In genomic region chr7:80346830-80347229, GRCm38 (mm10) we compare ENCODE assay signal across 23 mouse cellular contexts. TPM values are rescaled to one million over a fixed set of nuclear protein-coding genes. Genes with fewer than 3 reads are reported as not detected.
DNase-seq lines count a peak whose midpoint lies in the region; ATAC-seq and TF ChIP-seq lines count a peak whose summit lies in the region.
"Had no signal": no experiment of that assay in that cellular context is flagged by ENCODE, and none has a peak within 500 bp of the region (broad histone marks: within the 10 kb centered on the region; RNA-seq: fewer than 3 reads in every experiment).

No protein-coding gene starts in this region.

- H3K36me3 ChIP-seq in liver, adult 2 months (ENCODE audit: control insufficient read depth, insufficient read depth, low read length), result peaks cover 3% of the 10 kb centered on the region; the same call in 1 of the 2 replicates
- H3K36me3 ChIP-seq in liver, embryonic 12.5 days, result peaks cover 20% of the 10 kb centered on the region
- H3K36me3 ChIP-seq in ES-Bruce4 (ENCODE audit: control insufficient read depth, insufficient read depth, low read length, poor library complexity, severe bottlenecking), result no peaks in the 10 kb centered on the region
- peaks cover 29% of the 10 kb centered on the region for H3K36me3 ChIP-seq in limb, embryonic 10.5 days

- H3K4me2 ChIP-seq in liver, embryonic 12.5 days, result no peak overlapping the region
- H3K4me2 ChIP-seq: forebrain, embryonic 13.5 days; heart, embryonic 12.5 days; liver, embryonic 11.5 days; midbrain, embryonic 11.5 days; neural tube, embryonic 15.5 days had no signal

- H3K4me3 ChIP-seq in gastrocnemius, adult 2 months, result peak overlapping the region; percentile 13; the same call in 1 of the 2 replicates
- H3K4me3 ChIP-seq in liver, adult 2 months (ENCODE audit: insufficient read depth, low read depth, low read length), result no peak overlapping the region
- no peak overlapping the region for H3K4me3 ChIP-seq in liver, embryonic 12.5 days
- no peak overlapping the region for H3K4me3 ChIP-seq in ES-Bruce4 (ENCODE audit: low read depth, low read length)
- no peak overlapping the region for H3K4me3 ChIP-seq in limb, embryonic 10.5 days
- H3K4me3 ChIP-seq: embryonic facial prominence, embryonic 10.5 days; forebrain, embryonic 13.5 days; heart, embryonic 12.5 days; neural tube, embryonic 15.5 days had no signal

- no peaks in the 10 kb centered on the region for H3K79me2 ChIP-seq in liver, adult 2 months (ENCODE audit: control insufficient read depth, insufficient read depth, low read length)

- H3K9ac ChIP-seq in liver, adult 2 months (ENCODE audit: low read depth, low read length), result no peak overlapping the region
- H3K9ac ChIP-seq in liver, embryonic 12.5 days, result no peak overlapping the region
- H3K9ac ChIP-seq in ES-Bruce4 (ENCODE audit: low read depth, poor library complexity, severe bottlenecking), result no peak overlapping the region
- H3K9ac ChIP-seq: forebrain, embryonic 13.5 days; heart, embryonic 12.5 days; neural tube, embryonic 15.5 days had no signal

- peak overlapping the region; percentile 68 for H3K27ac ChIP-seq in gastrocnemius, adult 2 months
- no peak overlapping the region for H3K27ac ChIP-seq in liver, adult 2 months (replicated peaks; ENCODE audit: insufficient read depth, low read depth, low read length)
- H3K27ac ChIP-seq in liver, embryonic 12.5 days, result no peak overlapping the region
- H3K27ac ChIP-seq in ES-Bruce4 (ENCODE audit: insufficient read depth, low read length), result 0 out of 2 replicates have a peak overlapping the region, but pooled peaks have one; percentile 21
- peak overlapping the region; percentile 3; the same call in 1 of the 2 replicates for H3K27ac ChIP-seq in limb, embryonic 10.5 days
- H3K27ac ChIP-seq: embryonic facial prominence, embryonic 10.5 days; forebrain, embryonic 13.5 days; neural tube, embryonic 15.5 days had no signal

- no peak for TF ChIP-seq POLR2A in liver, adult 2 months (IDR thresholded peaks at IDR 0.05; ENCODE audit: extremely low read depth, insufficient read depth, low read length)
- TF ChIP-seq POLR2A in ES-Bruce4 (IDR thresholded peaks at IDR 0.05; ENCODE audit: insufficient read depth, low read length), result no peak

- 40% methylated on average over 5 of the region's 5 CpGs for WGBS in liver, adult 2 months
- WGBS in liver, embryonic 12.5 days (ENCODE audit: insufficient replicate concordance), result 49% methylated on average over 5 of the region's 5 CpGs
- WGBS in limb, embryonic 10.5 days, result 91% methylated on average over 5 of the region's 5 CpGs

- H3K9me3 ChIP-seq in liver, embryonic 12.5 days (replicated peaks), result no peaks in the 10 kb centered on the region
- H3K9me3 ChIP-seq in ES-Bruce4 (replicated peaks; ENCODE audit: control insufficient read depth, insufficient read depth, low read length, poor library complexity, severe bottlenecking), result no peaks in the 10 kb centered on the region
- no peaks in the 10 kb centered on the region; the same call in 1 of the 2 replicates for H3K9me3 ChIP-seq in limb, embryonic 10.5 days (replicated peaks)
- H3K9me3 ChIP-seq: embryonic facial prominence, embryonic 10.5 days; forebrain, embryonic 13.5 days; neural tube, embryonic 15.5 days had no signal

- peaks cover 4% of the 10 kb centered on the region; the same call in 1 of the 2 replicates for H3K4me1 ChIP-seq in liver, adult 2 months (ENCODE audit: control insufficient read depth, insufficient read depth, low read length)
- H3K4me1 ChIP-seq in liver, embryonic 12.5 days, result peaks cover 49% of the 10 kb centered on the region
- H3K4me1 ChIP-seq in ES-Bruce4 (ENCODE audit: control insufficient read depth, insufficient read depth, low read length), result peaks cover 4% of the 10 kb centered on the region
- peaks cover 35% of the 10 kb centered on the region for H3K4me1 ChIP-seq in limb, embryonic 10.5 days

- no peak for TF ChIP-seq EP300 in ES-Bruce4 (IDR thresholded peaks at IDR 0.05; ENCODE audit: insufficient read depth, low read depth, low read length)

- no peak for TF ChIP-seq CTCF in gastrocnemius, adult 2 months (IDR thresholded peaks at IDR 0.05)
- no peak for TF ChIP-seq CTCF in liver, adult 2 months (IDR thresholded peaks at IDR 0.05; ENCODE audit: low read depth, low read length)
- no peak for TF ChIP-seq CTCF in ES-Bruce4 (IDR thresholded peaks at IDR 0.05; ENCODE audit: low read depth, low read length)

- ATAC-seq in liver, embryonic 12.5 days, result no peak
- no peak for ATAC-seq in megakaryocyte-erythroid progenitor cell, adult 5-6 weeks (replicated peaks; ENCODE audit: low FRiP score, low TSS enrichment, poor library complexity, severe bottlenecking)
- ATAC-seq: forebrain, embryonic 13.5 days; hindbrain, embryonic 16.5 days had no signal

- no peaks in the 10 kb centered on the region for H3K27me3 ChIP-seq in liver, adult 2 months (ENCODE audit: control insufficient read depth, insufficient read depth, low read length)
- no peaks in the 10 kb centered on the region for H3K27me3 ChIP-seq in liver, embryonic 12.5 days (replicated peaks)
- H3K27me3 ChIP-seq in ES-Bruce4 (ENCODE audit: control insufficient read depth, insufficient read depth, low read length, poor library complexity, severe bottlenecking), result no peaks in the 10 kb centered on the region
- H3K27me3 ChIP-seq in limb, embryonic 10.5 days (ENCODE audit: low read depth, poor library complexity, severe bottlenecking), result peaks cover 5% of the 10 kb centered on the region; the same call in 1 of the 2 replicates
- H3K27me3 ChIP-seq: forebrain, embryonic 13.5 days; heart, embryonic 12.5 days; neural tube, embryonic 15.5 days had no signal

- intact Hi-C loops in gastrocnemius, adult 2 months (cut with DNase I), result no loop called here

- no peak for DNase-seq in gastrocnemius, adult 2 months
- no peak for DNase-seq in gastrocnemius, postnatal 25 days
- peak; percentile 43 for DNase-seq in liver, adult 2 months (ENCODE audit: extremely low read depth, low read depth, low spot score)
- no peak for DNase-seq in limb, embryonic 10.5 days (ENCODE audit: low spot score)
- no peak for DNase-seq in right cerebral cortex, postnatal 25 days
- DNase-seq: B cell, adult 2 months; cerebellum, adult 11 months; gastrocnemius, postnatal 36 days; heart, postnatal 36 days; kidney, adult 9 months; right cerebral cortex, adult 18-20 months; spleen, adult 18-20 months; thymus, postnatal 14 days had no signal

RNA-seq across cellular contexts. Expression of gene Hddc3, which starts 3.9 kb away (rescaled TPM):
- total RNA-seq in gastrocnemius, adult 2 months (2021), result 10 to 100 TPM; 23.6 to 26.1 TPM
- total RNA-seq in gastrocnemius, postnatal 25 days (2021), result 10 to 100 TPM; 21.6 to 22.8 TPM
- 6.9 and 8.7 TPM in 2 replicates for total RNA-seq in liver, adult 2 months (2014; rRNA removed)
- polyA plus RNA-seq in liver, adult 2 months (2012; rRNA removed), result 28.3 and 58.2 TPM in 2 replicates
- 5.1 and 6.8 TPM in 2 replicates for polyA plus RNA-seq in liver, embryonic 12.5 days (2016; fragmentation: Nextera tagmentation; extraction: Ambion mirVana)
- polyA plus RNA-seq in ES-Bruce4 (2011; ENCODE audit: insufficient read depth, insufficient read length, low read depth, missing spikeins), result 9.7 and 12.8 TPM in 2 replicates
- 21.0 and 25.6 TPM in 2 replicates for polyA plus RNA-seq in limb, embryonic 10.5 days (2016; fragmentation: Nextera tagmentation; extraction: Ambion mirVana)
- 13.2 and 17.8 TPM in 2 replicates for total RNA-seq in megakaryocyte-erythroid progenitor cell, adult 5-6 weeks (2014; fragmentation: Nextera tagmentation)
- total RNA-seq in megakaryocyte-erythroid progenitor cell, adult 5-6 weeks (2017), result 10.9 and 40.6 TPM in 2 replicates

RNA-seq across cellular contexts. Expression of gene Unc45a, which starts 6.0 kb away (rescaled TPM):
- 10 to 100 TPM; 12.3 to 12.7 TPM for total RNA-seq in gastrocnemius, adult 2 months (2021)
- total RNA-seq in gastrocnemius, postnatal 25 days (2021), result 10 to 100 TPM; 11.6 to 12.6 TPM
- total RNA-seq in liver, adult 2 months (2014; rRNA removed), result 8.6 and 8.9 TPM in 2 replicates
- 19.1 and 21.5 TPM in 2 replicates for polyA plus RNA-seq in liver, adult 2 months (2012; rRNA removed)
- polyA plus RNA-seq in liver, embryonic 12.5 days (2016; fragmentation: Nextera tagmentation; extraction: Ambion mirVana), result 17.1 and 17.3 TPM in 2 replicates
- 24.0 and 25.3 TPM in 2 replicates for polyA plus RNA-seq in ES-Bruce4 (2011; ENCODE audit: insufficient read depth, insufficient read length, low read depth, missing spikeins)
- polyA plus RNA-seq in limb, embryonic 10.5 days (2016; fragmentation: Nextera tagmentation; extraction: Ambion mirVana), result 51.8 and 53.3 TPM in 2 replicates
- 11.2 and 24.2 TPM in 2 replicates for total RNA-seq in megakaryocyte-erythroid progenitor cell, adult 5-6 weeks (2014; fragmentation: Nextera tagmentation)
- total RNA-seq in megakaryocyte-erythroid progenitor cell, adult 5-6 weeks (2017), result 20.1 and 23.2 TPM in 2 replicates

RNA-seq across cellular contexts. Expression of gene Rccd1, which starts 22.6 kb away (rescaled TPM):
- total RNA-seq in gastrocnemius, adult 2 months (2021), result 1 to 10 TPM; 7.3 to 8.4 TPM
- total RNA-seq in gastrocnemius, postnatal 25 days (2021), result 1 to 10 TPM; 8.1 to 8.6 TPM
- 1.2 and 1.5 TPM in 2 replicates for total RNA-seq in liver, adult 2 months (2014; rRNA removed)
- polyA plus RNA-seq in liver, adult 2 months (2012; rRNA removed), result 2.9 and 3.8 TPM in 2 replicates
- polyA plus RNA-seq in liver, embryonic 12.5 days (2016; fragmentation: Nextera tagmentation; extraction: Ambion mirVana), result 5.1 and 5.6 TPM in 2 replicates
- polyA plus RNA-seq in ES-Bruce4 (2011; ENCODE audit: insufficient read depth, insufficient read length, low read depth, missing spikeins), result 16.3 and 26.5 TPM in 2 replicates
- 11.6 and 12.0 TPM in 2 replicates for polyA plus RNA-seq in limb, embryonic 10.5 days (2016; fragmentation: Nextera tagmentation; extraction: Ambion mirVana)
- 22.7 and 26.3 TPM in 2 replicates for total RNA-seq in megakaryocyte-erythroid progenitor cell, adult 5-6 weeks (2014; fragmentation: Nextera tagmentation)
- 20.4 and 25.0 TPM in 2 replicates for total RNA-seq in megakaryocyte-erythroid progenitor cell, adult 5-6 weeks (2017)

RNA-seq across cellular contexts. Expression of gene Man2a2, which starts 24.3 kb away (rescaled TPM):
- total RNA-seq in gastrocnemius, adult 2 months (2021), result 100 to 1,000 TPM; 111 to 161 TPM
- 100 to 1,000 TPM; 138 to 146 TPM for total RNA-seq in gastrocnemius, postnatal 25 days (2021)
- 9.3 and 13.2 TPM in 2 replicates for total RNA-seq in liver, adult 2 months (2014; rRNA removed)
- 26.5 and 45.6 TPM in 2 replicates for polyA plus RNA-seq in liver, adult 2 months (2012; rRNA removed)
- 5.8 and 6.5 TPM in 2 replicates for polyA plus RNA-seq in liver, embryonic 12.5 days (2016; fragmentation: Nextera tagmentation; extraction: Ambion mirVana)
- polyA plus RNA-seq in ES-Bruce4 (2011; ENCODE audit: insufficient read depth, insufficient read length, low read depth, missing spikeins), result 16.1 and 18.1 TPM in 2 replicates
- polyA plus RNA-seq in limb, embryonic 10.5 days (2016; fragmentation: Nextera tagmentation; extraction: Ambion mirVana), result 19.7 and 23.1 TPM in 2 replicates
- total RNA-seq in megakaryocyte-erythroid progenitor cell, adult 5-6 weeks (2014; fragmentation: Nextera tagmentation), result 20.3 and 33.2 TPM in 2 replicates
- total RNA-seq in megakaryocyte-erythroid progenitor cell, adult 5-6 weeks (2017), result 10.8 and 19.4 TPM in 2 replicates

RNA-seq across cellular contexts. Expression of gene Fes, which starts 40.9 kb away (rescaled TPM):
- 1 to 10 TPM; 2.6 to 3.9 TPM for total RNA-seq in gastrocnemius, adult 2 months (2021)
- total RNA-seq in gastrocnemius, postnatal 25 days (2021), result 1 to 10 TPM; 3.3 to 3.4 TPM
- total RNA-seq in liver, adult 2 months (2014; rRNA removed), result 4.6 and 9.9 TPM in 2 replicates
- polyA plus RNA-seq in liver, adult 2 months (2012; rRNA removed), result 5.8 and 9.6 TPM in 2 replicates
- polyA plus RNA-seq in liver, embryonic 12.5 days (2016; fragmentation: Nextera tagmentation; extraction: Ambion mirVana), result 10.3 and 11.4 TPM in 2 replicates
- polyA plus RNA-seq in ES-Bruce4 (2011; ENCODE audit: insufficient read depth, insufficient read length, low read depth, missing spikeins), result 0.76 and 3.1 TPM in 2 replicates
- 7.6 and 13.2 TPM in 2 replicates for polyA plus RNA-seq in limb, embryonic 10.5 days (2016; fragmentation: Nextera tagmentation; extraction: Ambion mirVana)
- 12.5 and 23.2 TPM in 2 replicates for total RNA-seq in megakaryocyte-erythroid progenitor cell, adult 5-6 weeks (2014; fragmentation: Nextera tagmentation)
- total RNA-seq in megakaryocyte-erythroid progenitor cell, adult 5-6 weeks (2017), result 1.8 and 17.9 TPM in 2 replicates

Comparison
In these comparisons a context has a peak if more than half of its experiments do, and no peak if none do; other contexts are left out.
1. H3K27ac ChIP-seq: peak in gastrocnemius, adult 2 months (single experiment), ES-Bruce4 (single experiment) and limb, embryonic 10.5 days (single experiment); none in liver, adult 2 months (single experiment) and liver, embryonic 12.5 days (single experiment).